Mouse (Mus musculus) cerebellum, adult 2 months (tissue): ENCODE results near the gene Dok1. TPM values are rescaled to one million over a fixed set of nuclear protein-coding genes. Genes with fewer than 3 reads are reported as not detected.

ENCODE experiments used
- DNase-seq, 2 experiments: peaks; one replicate each; pipeline ENCODE4 v3.0.0; 2021
- H3K27ac ChIP-seq: fragments of 200-500 bp; 2 replicates; pipeline ENCODE4 v1.5.1; 2012; ENCODE audit warnings: low read length, control low read depth, inconsistent platforms; ENCODE audit not compliant: insufficient read depth
- H3K27me3 ChIP-seq: fragments of 200-500 bp; 2 replicates; pipeline ENCODE4 v1.6.1; 2012; ENCODE audit warnings: inconsistent platforms, mild to moderate bottlenecking, low read length, moderate library complexity; ENCODE audit not compliant: control insufficient read depth, insufficient read depth
- H3K4me1 ChIP-seq: fragments of 200-500 bp; 2 replicates; pipeline ENCODE4 v1.6.1; 2011; ENCODE audit warnings: low read length; ENCODE audit not compliant: control insufficient read depth, insufficient read depth
- H3K4me3 ChIP-seq: fragments of 200-500 bp; replicated peaks from 2 replicates; pipeline ENCODE3; 2011; ENCODE audit warnings: mild to moderate bottlenecking, low read depth, low read length, control low read depth; ENCODE audit not compliant: insufficient read depth
- CTCF ChIP-seq: fragments of 200-500 bp; IDR thresholded peaks from 2 replicates; pipeline ENCODE4 v1.5.1; 2011; ENCODE audit warnings: low read depth, mild to moderate bottlenecking, control low read depth, low read length, moderate library complexity, borderline replicate concordance; ENCODE audit not compliant: insufficient read depth
- POLR2A ChIP-seq: fragments of 200-500 bp; IDR thresholded peaks from 2 replicates; pipeline ENCODE4 v1.6.1; 2011; ENCODE audit warnings: low read length, control low read depth, borderline replicate concordance; ENCODE audit not compliant: insufficient read depth
- WGBS: fragments of 180-500 bp; shearing (Covaris S2); methylation state at CpG from one replicate; pipeline ENCODE4 v1.1.7; 2018; 5-methylcytosine and 5-hydroxymethylcytosine counted together
- polyA plus RNA-seq: library from polyadenylated mRNA; depleted of rRNA; stranded (reverse); fragments of >200 nt; gene quantifications from 2 replicates; pipeline ENCODE4 v1.2.3, GENCODE M21; 2012

Gene Dok1
- polyA plus RNA-seq, 1 experiment: 1.7 TPM

DNA sequence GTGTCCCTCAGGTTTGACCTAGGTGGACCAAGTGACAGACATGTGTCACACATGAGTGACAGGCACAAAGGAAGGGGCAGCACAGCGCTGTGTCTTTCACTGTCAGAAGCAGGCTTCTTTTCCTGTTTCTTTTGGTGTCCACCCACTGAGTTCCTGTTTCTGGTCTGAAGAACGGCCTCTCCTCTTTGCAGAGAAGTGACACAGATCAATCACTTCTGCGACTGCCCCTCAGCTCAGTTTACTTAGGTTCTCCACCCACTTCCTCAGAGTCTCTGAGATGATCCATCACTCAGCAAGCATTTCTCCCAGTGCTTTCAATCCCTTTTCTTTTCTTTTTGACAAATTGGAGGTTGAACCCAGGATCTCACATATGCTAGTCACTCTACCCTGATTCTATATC, 24.6 kb downstream of the Dok1 start:
- TF ChIP-seq POLR2A (no peak), CTCF (no peak)
- no peak overlapping the region for H3K4me3 ChIP-seq
- H3K27ac ChIP-seq: no peak overlapping the region
- no peaks in the 10 kb centered on the region for H3K27me3 ChIP-seq
- no peaks in the 10 kb centered on the region for H3K4me1 ChIP-seq
- 75% methylated on average over 3 of the region's 3 CpGs for WGBS
- no peak for DNase-seq

DNA sequence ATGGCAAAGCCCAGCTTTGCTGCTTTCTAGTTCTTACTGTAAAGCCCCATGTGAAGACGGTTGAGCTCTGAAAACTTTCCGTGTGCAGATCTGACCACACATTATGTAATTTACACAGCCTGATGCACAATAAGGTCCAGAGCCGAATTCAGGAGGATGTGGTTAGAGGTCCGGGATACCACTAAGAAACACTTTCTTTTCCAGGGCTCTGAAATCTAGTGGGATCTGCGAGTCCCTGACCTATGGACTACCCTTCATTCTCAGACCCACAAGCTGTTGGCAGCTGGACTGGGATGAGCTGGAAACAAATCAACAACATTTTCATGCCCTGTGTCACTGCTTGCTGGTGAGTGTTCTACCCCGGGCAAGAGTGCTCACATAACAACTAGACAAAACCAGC, 27.2 kb downstream of the Dok1 start:
- WGBS: 81% methylated on average over 6 of the region's 6 CpGs
- Histone ChIP-seq H3K27ac (no peak overlapping the region), H3K4me3 (no peak overlapping the region), H3K4me1 (no peaks in the 10 kb centered on the region), H3K27me3 (no peaks in the 10 kb centered on the region)
- TF ChIP-seq CTCF: no peak
- TF ChIP-seq POLR2A: no peak
- DNase-seq: no peak

DNA sequence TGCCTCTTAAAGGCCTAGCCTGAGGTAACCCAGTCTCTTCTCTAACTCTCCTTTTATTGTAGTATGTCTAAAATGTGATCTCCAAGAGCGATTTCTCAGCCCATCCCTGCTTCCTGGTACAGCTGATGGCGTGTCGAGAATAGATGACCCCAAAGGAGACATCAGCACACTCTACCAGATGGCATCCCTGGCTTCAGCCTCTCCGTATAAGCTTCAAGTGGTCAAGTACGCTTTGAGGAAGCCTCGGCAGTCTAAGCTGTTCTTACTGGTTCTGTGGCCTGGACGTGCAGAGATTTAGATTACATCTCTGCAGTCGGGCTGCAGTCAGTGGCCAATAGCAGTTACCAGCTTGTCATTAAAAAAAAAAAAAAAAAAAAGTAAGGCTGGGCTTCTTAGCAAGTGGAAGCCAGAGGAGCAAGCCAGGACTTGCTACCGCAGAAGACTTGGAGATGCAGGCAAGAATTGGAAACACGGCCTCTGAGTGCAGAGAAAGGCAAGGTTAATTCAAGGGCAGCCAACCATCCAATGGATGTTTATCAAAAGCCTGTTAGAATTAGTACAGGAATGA, 27.7 kb downstream of the Dok1 start:
- Histone ChIP-seq H3K4me1 (no peaks in the 10 kb centered on the region), H3K27ac (no peak overlapping the region), H3K27me3 (no peaks in the 10 kb centered on the region), H3K4me3 (no peak overlapping the region)
- TF ChIP-seq POLR2A: no peak
- TF ChIP-seq CTCF: no peak
- DNase-seq: no peak
- WGBS: 81% methylated on average over 10 of the region's 10 CpGs

DNA sequence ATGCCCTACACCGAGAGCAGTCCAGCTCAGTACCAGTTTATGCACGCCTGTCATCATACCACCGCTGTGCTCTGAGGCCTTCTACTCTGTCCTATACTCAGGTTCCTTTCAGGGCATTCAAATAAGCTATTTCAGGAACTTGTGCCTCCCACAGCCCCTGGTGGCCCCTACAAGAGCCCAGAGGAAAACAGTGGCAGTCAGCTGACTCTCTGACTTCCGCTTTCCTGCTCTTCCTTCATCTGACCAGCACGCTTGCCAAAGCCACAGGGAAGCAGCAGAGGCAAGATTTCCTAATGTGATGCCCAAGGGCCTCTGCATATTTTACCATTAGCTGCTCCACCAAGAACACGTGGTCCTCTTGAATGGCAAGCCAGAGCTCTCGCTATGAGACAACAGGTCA, 28.4 kb downstream of the Dok1 start:
- no peaks in the 10 kb centered on the region for H3K4me1 ChIP-seq
- H3K27ac ChIP-seq: no peak overlapping the region
- WGBS: 48% methylated on average over 7 of the region's 7 CpGs
- DNase-seq: no peak
- H3K4me3 ChIP-seq: no peak overlapping the region
- no peaks in the 10 kb centered on the region for H3K27me3 ChIP-seq
- TF ChIP-seq CTCF (no peak), POLR2A (no peak)

DNA sequence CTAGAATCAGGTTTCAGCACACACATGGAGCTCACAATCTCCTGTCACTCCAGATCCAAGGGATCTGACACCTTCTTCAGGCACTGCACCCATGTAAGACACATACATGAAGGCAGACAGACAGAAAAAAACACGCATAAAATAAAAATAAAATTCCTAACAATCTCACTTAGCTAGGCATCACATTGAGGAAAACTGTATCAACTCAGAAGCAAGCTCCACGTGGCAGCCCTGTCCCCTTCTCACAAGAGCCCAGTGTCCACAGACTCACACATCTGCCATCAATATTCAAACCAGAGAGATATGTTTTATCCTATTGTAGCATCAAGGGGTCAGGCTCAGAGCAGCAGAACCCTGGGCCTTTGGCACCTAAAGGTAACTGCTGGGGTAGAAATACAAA, 29.0 kb downstream of the Dok1 start:
- Histone ChIP-seq H3K27ac (no peak overlapping the region), H3K4me3 (no peak overlapping the region), H3K4me1 (no peaks in the 10 kb centered on the region), H3K27me3 (no peaks in the 10 kb centered on the region)
- WGBS: 71% methylated on average over 2 of the region's 2 CpGs
- DNase-seq: no peak
- TF ChIP-seq CTCF (no peak), POLR2A (no peak)

DNA sequence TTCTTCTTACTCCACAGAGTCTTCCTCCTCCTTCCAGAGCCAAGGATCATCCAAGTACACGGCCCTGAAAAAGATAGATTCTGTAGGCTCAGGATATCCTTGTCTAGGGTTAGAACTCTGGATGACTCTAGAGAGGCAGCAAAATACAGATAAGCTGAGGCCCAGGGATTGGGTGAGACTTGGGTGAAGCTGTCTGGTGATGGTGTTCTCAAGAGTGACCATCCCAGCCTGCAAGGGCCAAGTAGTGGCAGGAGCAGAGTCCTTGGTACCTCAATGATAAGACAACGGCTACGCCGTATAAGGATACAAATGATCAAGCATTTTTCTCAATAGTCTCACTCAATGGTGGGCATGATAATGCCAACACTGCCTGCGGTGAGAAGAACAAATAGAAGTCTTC, 29.4 kb downstream of the Dok1 start:
- WGBS: 80% methylated on average over 5 of the region's 5 CpGs
- Histone ChIP-seq H3K27me3 (no peaks in the 10 kb centered on the region), H3K4me1 (no peaks in the 10 kb centered on the region), H3K27ac (no peak overlapping the region), H3K4me3 (no peak overlapping the region)
- TF ChIP-seq POLR2A (no peak), CTCF (no peak)
- no peak for DNase-seq

DNA sequence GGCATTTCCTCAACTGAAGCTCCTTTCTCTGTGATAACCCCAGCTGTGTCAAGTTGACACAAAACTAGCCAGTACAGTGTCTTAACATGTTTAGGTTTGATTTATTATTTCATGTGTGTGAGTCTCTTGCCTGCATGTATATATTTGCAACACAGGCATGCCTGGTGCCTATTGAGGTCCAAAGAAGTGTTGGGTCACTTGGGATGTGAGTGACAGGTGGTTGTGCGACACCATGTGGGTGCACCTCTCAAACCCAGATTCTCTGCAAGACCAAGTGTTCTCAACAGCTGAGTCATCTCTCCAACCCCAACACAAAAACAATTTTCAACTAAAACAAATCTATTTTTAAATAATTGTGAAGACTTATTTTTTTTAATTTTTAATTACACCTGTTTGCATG, 30.2 kb downstream of the Dok1 start:
- WGBS: 88% methylated on average over 1 of the region's 1 CpGs
- no peak overlapping the region for H3K4me3 ChIP-seq

DNA sequence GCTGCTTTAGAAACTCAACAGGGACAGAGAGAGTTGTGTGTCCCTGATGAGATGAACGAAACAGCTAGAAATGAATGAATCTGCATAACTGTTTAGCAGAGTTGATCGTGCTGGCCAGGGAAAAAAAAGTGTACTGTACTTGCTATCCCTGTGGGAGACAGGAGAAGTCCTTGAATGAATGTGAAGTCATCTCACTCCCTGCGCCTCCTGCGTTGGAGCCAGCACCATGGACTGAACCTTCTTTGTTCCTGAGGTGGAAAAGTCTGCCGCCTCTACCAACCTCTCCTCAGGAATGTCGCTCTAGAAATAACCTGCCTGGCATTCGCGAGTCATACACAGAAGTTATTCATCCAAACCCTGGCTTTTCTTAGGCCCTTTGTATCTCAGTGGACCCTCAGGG, 33.3 kb downstream of the Dok1 start:
- TF ChIP-seq CTCF: no peak
- no peak for TF ChIP-seq POLR2A
- Histone ChIP-seq H3K27ac (no peak overlapping the region), H3K4me3 (no peak overlapping the region), H3K27me3 (no peaks in the 10 kb centered on the region), H3K4me1 (no peaks in the 10 kb centered on the region)
- DNase-seq: no peak
- 65% methylated on average over 8 of the region's 8 CpGs for WGBS

More for the DNA sequence above, 30.2 kb downstream of the Dok1 start:
- H3K27ac ChIP-seq: no peak overlapping the region
- no peak for DNase-seq
- no peak for TF ChIP-seq CTCF
- TF ChIP-seq POLR2A: no peak
- H3K27me3 ChIP-seq: no peaks in the 10 kb centered on the region
- no peaks in the 10 kb centered on the region for H3K4me1 ChIP-seq

DNA sequence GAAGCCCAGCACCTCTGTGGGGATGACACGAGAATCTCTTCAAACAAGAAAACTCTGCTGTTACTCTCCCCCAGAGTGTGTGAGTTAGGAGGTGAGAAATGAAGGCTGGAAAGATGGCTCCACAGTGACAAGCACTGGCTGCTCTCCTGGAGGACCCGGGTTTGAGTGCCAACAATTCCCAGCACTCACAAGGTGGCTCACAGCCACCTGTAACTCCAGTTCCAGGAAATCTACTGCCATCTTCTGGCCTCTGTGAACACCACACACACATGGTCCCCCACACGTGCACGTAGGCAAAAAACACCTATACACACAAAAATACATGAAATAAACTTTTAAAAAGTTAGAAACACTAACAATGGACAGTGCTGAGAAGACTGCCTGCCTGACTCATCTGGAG, 34.9 kb downstream of the Dok1 start:
- Histone ChIP-seq H3K4me1 (no peaks in the 10 kb centered on the region), H3K4me3 (no peak overlapping the region), H3K27ac (no peak overlapping the region), H3K27me3 (no peaks in the 10 kb centered on the region)
- WGBS: 52% methylated on average over 4 of the region's 4 CpGs
- peak in 1 of 2 experiments; percentile 9 for DNase-seq
- TF ChIP-seq POLR2A: no peak
- TF ChIP-seq CTCF: no peak
